Mouse (Mus musculus) forebrain, embryonic 11.5 days (tissue): ENCODE data around the gene Fam181a. TPM values are rescaled to one million over a fixed set of nuclear protein-coding genes. Genes with fewer than 3 reads are reported as not detected.

Source experiments
- ATAC-seq: fragments of 200-750 bp; cut with Nextera tagmentation; replicated peaks from 2 replicates; pipeline ENCODE4 v1.8.0; 2017; ENCODE audit warnings: moderate TSS enrichment; ENCODE audit not compliant: low FRiP score
- DNase-seq: peaks from one replicate; pipeline ENCODE4 v3.0.0-alpha.2; 2017; ENCODE audit warnings: low spot score
- H3K27ac ChIP-seq: fragments of 300-500 bp; sonication (generic); 2 replicates; pipeline ENCODE4 v1.5.1; 2014; ENCODE audit warnings: low read depth, low read length
- H3K27me3 ChIP-seq: fragments of 300-500 bp; sonication (generic); 2 replicates; pipeline ENCODE4 v1.6.1; 2014; ENCODE audit warnings: mild to moderate bottlenecking, low read length, mixed read lengths; ENCODE audit not compliant: control insufficient read depth, insufficient read depth
- H3K36me3 ChIP-seq: fragments of 300-500 bp; sonication (generic); 2 replicates; pipeline ENCODE4 v1.6.1; 2014; ENCODE audit warnings: mild to moderate bottlenecking, low read length, moderate library complexity, mixed read lengths; ENCODE audit not compliant: control insufficient read depth, insufficient read depth
- H3K4me1 ChIP-seq: fragments of 300-500 bp; sonication (generic); replicated peaks from 2 replicates; pipeline ENCODE4 v1.6.1; 2014; ENCODE audit warnings: low read length, mixed read lengths; ENCODE audit not compliant: control insufficient read depth, insufficient read depth
- H3K4me2 ChIP-seq: fragments of 300-500 bp; sonication (generic); 2 replicates; pipeline ENCODE4 v1.6.1; 2014; ENCODE audit warnings: low read depth, mild to moderate bottlenecking, low read length, moderate library complexity, mixed read lengths; ENCODE audit not compliant: severe bottlenecking
- H3K4me3 ChIP-seq: fragments of 300-500 bp; sonication (generic); 2 replicates; pipeline ENCODE4 v1.5.1; 2014; ENCODE audit warnings: low read depth, low read length
- H3K9ac ChIP-seq: fragments of 300-500 bp; sonication (generic); 2 replicates; pipeline ENCODE4 v1.6.1; 2014; ENCODE audit warnings: low read length
- H3K9me3 ChIP-seq: fragments of 300-500 bp; sonication (generic); 2 replicates; pipeline ENCODE4 v1.6.1; 2016; ENCODE audit warnings: low read length, mixed read lengths; ENCODE audit not compliant: control insufficient read depth
- WGBS: fragments of 180-500 bp; shearing (Covaris S2); extraction: QIAGEN DNeasy Blood & Tissue Kit; methylation state at CpG from one replicate; pipeline ENCODE4 v1.1.7; 2014; 5-methylcytosine and 5-hydroxymethylcytosine counted together
- polyA plus RNA-seq: library from polyadenylated mRNA; unstranded; fragments of >200 nt; fragmentation: Nextera tagmentation; extraction: Ambion mirVana; gene quantifications from 2 replicates; pipeline ENCODE4 v1.2.1, GENCODE M21; 2014

Fam181a gene
- polyA plus RNA-seq, 1 experiment from 2014 or later: 27.3 TPM

DNA sequence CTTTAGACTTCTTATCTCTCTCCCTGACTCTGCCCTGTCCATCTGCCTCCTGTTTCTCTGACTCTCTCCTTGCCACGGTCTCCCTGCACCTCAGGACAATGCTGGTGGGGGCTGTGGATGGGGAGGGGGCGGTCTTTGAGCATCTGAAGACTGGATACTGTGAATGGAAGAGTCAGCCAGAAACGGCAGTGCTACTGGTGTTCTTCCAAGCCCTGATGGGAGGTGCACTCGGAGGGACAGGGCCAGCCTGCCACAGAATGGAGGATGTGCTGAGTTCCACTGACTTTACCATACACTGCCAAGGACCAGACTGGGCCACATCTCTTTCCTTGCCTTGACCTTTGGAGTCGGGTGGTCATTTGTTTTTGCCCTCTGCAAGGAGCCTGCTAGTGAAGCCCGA lies 27.8 kb upstream of the Fam181a start:
- H3K4me2 ChIP-seq: no peak overlapping the region
- H3K9me3 ChIP-seq: no peaks in the 10 kb centered on the region
- WGBS: 82% methylated on average over 6 of the region's 6 CpGs
- H3K27me3 ChIP-seq: no peaks in the 10 kb centered on the region
- DNase-seq (no peak), ATAC-seq (no peak)
- no peak overlapping the region for H3K9ac ChIP-seq
- H3K4me3 ChIP-seq: no peak overlapping the region
- no peaks in the 10 kb centered on the region for H3K36me3 ChIP-seq
- no peak overlapping the region for H3K27ac ChIP-seq
- no peaks in the 10 kb centered on the region for H3K4me1 ChIP-seq

DNA sequence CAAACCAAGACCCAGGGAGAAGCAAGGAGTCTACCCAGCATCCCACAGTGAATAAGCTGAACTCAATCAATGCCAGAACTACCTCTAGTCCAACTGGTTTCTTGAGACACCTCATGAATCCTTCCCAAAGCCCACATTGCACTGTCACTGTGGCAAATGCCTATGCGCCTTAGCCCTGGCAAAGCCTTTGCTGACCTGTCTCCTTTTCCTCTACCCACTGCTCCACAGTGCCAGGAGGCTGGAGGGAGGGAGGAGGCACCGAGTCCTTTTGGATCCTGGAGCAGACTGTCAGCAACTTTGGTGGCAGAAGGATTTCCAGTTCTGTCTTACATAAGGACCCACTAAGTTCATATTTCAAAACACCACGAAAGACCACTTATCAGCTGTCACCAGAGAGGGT lies 27.4 kb upstream of the Fam181a start:
- Histone ChIP-seq H3K9ac (no peak overlapping the region), H3K36me3 (no peaks in the 10 kb centered on the region), H3K4me2 (no peak overlapping the region), H3K27me3 (no peaks in the 10 kb centered on the region), H3K27ac (no peak overlapping the region), H3K9me3 (no peaks in the 10 kb centered on the region), H3K4me1 (no peaks in the 10 kb centered on the region), H3K4me3 (no peak overlapping the region)
- ATAC-seq (no peak), DNase-seq (no peak)
- WGBS: 87% methylated on average over 3 of the region's 3 CpGs

DNA sequence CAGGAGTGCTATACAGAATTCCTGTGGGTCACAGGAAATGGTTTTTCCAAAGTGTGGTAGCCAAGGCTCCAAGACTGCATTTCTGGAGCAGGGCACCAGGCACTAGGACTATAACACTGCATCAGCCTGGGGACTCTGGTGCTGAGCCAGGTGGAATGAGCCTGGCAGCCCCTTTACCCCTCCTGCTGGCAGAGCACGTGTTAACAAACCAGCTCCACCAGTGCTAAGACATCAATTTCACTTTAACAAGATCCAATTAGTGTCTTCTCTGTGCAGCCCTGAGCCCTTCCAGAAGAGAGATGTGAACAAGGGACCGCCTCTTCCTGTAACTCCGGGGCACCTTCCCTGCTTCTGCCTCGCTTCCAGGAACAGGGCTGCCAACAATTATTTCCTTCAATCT lies 23.5 kb upstream of the Fam181a start:
- DNase-seq (no peak), ATAC-seq (no peak)
- H3K4me3 ChIP-seq: no peak overlapping the region
- H3K4me2 ChIP-seq: no peak overlapping the region
- no peaks in the 10 kb centered on the region for H3K9me3 ChIP-seq
- no peak overlapping the region for H3K9ac ChIP-seq
- 74% methylated on average over 4 of the region's 4 CpGs for WGBS
- no peaks in the 10 kb centered on the region for H3K27me3 ChIP-seq
- no peaks in the 10 kb centered on the region for H3K4me1 ChIP-seq
- no peaks in the 10 kb centered on the region for H3K36me3 ChIP-seq
- no peak overlapping the region for H3K27ac ChIP-seq

DNA sequence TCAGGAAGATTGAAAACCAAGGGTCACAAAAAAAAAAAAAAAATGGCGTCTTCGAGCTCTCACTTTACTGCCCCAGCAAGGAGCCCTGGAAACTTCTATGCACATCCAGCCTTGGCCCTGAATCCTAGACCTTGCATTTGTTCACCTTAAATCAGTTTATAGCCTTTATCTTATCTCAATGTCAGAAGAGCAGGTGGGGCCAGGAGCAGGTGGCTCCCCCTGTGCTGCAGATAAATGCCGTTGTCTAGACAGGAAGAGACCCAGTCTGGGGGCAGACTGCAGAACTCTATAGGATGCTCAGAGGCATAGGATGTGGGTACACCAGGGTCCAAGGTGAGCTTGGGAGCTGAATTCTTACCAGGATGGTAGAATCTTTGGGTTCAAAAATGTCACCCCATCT lies 18.4 kb upstream of the Fam181a start:
- no peaks in the 10 kb centered on the region for H3K36me3 ChIP-seq
- H3K27ac ChIP-seq: no peak overlapping the region
- H3K9me3 ChIP-seq: no peaks in the 10 kb centered on the region
- no peak overlapping the region for H3K4me3 ChIP-seq
- H3K4me1 ChIP-seq: no peaks in the 10 kb centered on the region
- WGBS: 94% methylated on average over 3 of the region's 3 CpGs
- DNase-seq: no peak
- H3K4me2 ChIP-seq: no peak overlapping the region
- no peak for ATAC-seq
- no peaks in the 10 kb centered on the region for H3K27me3 ChIP-seq
- H3K9ac ChIP-seq: no peak overlapping the region

DNA sequence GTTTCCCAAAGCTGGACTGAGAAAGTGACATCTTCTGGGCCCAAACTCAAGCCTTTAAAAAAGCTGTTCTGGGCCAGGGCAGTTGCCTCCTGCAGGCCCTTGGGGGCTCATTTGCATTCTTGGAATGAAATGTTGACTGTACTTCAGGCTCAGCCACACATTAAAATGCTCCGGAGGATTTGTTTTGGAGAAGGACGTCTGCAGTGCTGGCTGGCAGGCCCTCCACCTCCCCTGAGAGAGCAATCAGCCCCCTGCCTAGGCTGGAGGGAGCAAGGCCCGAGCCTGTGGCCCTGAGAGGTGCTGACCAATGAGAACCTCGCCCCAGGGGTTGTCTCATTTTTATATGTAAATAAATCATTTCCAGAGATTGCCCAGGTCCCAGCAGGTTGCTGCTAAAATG lies 14.5 kb upstream of the Fam181a start:
- no peak overlapping the region for H3K4me2 ChIP-seq
- H3K9ac ChIP-seq: no peak overlapping the region
- no peak overlapping the region for H3K27ac ChIP-seq
- WGBS: 24% methylated on average over 4 of the region's 4 CpGs
- H3K36me3 ChIP-seq: no peaks in the 10 kb centered on the region
- H3K9me3 ChIP-seq: no peaks in the 10 kb centered on the region
- H3K27me3 ChIP-seq: no peaks in the 10 kb centered on the region
- ATAC-seq (no peak), DNase-seq (no peak)
- no peak overlapping the region for H3K4me3 ChIP-seq
- no peaks in the 10 kb centered on the region for H3K4me1 ChIP-seq

GRCm38 (mm10) chr12:103300493-103300892 lies 10.3 kb upstream of the Fam181a start:
- H3K36me3 ChIP-seq: no peaks in the 10 kb centered on the region
- 88% methylated on average over 9 of the region's 9 CpGs for WGBS
- H3K9me3 ChIP-seq: no peaks in the 10 kb centered on the region
- H3K4me3 ChIP-seq: no peak overlapping the region
- no peaks in the 10 kb centered on the region for H3K27me3 ChIP-seq
- no peak for DNase-seq
- H3K9ac ChIP-seq: no peak overlapping the region
- ATAC-seq: no peak
- H3K27ac ChIP-seq: no peak overlapping the region
- H3K4me1 ChIP-seq: no peaks in the 10 kb centered on the region
- no peak overlapping the region for H3K4me2 ChIP-seq

DNA sequence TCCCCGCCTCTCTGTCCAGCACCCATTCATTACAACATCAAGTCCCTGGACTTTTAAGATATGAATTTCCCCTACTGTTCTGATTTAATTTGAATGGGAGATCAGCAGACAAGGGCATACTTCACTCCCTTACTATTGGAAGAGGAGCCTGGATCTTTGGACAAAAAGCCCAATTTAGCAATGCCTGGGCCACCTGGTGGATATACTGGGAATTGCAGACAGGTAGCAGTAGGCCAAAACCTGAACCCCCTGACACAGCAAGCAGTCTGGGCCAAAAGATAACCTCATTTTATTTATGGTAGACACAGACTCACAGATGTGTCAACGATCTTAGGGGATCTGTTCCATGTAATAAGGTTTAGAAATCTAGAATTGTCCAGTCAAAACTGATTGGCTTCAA lies 9.1 kb upstream of the Fam181a start:
- no peak overlapping the region for H3K4me3 ChIP-seq
- no peaks in the 10 kb centered on the region for H3K27me3 ChIP-seq
- H3K9ac ChIP-seq: no peak overlapping the region
- H3K4me1 ChIP-seq: no peaks in the 10 kb centered on the region
- no peak for ATAC-seq
- no peak overlapping the region for H3K4me2 ChIP-seq
- DNase-seq: peak; percentile 67
- no peaks in the 10 kb centered on the region for H3K9me3 ChIP-seq
- H3K27ac ChIP-seq: no peak overlapping the region
- 50% methylated on average over 2 of the region's 2 CpGs for WGBS
- H3K36me3 ChIP-seq: no peaks in the 10 kb centered on the region

GRCm38 (mm10) chr12:103302960-103303359 lies 7.8 kb upstream of the Fam181a start:
- Histone ChIP-seq H3K4me2 (no peak overlapping the region), H3K27me3 (no peaks in the 10 kb centered on the region), H3K36me3 (no peaks in the 10 kb centered on the region), H3K27ac (no peak overlapping the region), H3K9ac (no peak overlapping the region), H3K4me3 (no peak overlapping the region), H3K4me1 (no peaks in the 10 kb centered on the region), H3K9me3 (no peaks in the 10 kb centered on the region)
- ATAC-seq (no peak), DNase-seq (no peak)
- WGBS: 91% methylated on average over 1 of the region's 1 CpGs

GRCm38 (mm10) chr12:103306224-103306623 lies 4.6 kb upstream of the Fam181a start:
- Histone ChIP-seq H3K4me1 (no peaks in the 10 kb centered on the region), H3K27ac (no peak overlapping the region), H3K4me3 (no peak overlapping the region), H3K9ac (no peak overlapping the region), H3K27me3 (no peaks in the 10 kb centered on the region), H3K36me3 (no peaks in the 10 kb centered on the region), H3K4me2 (no peak overlapping the region), H3K9me3 (no peaks in the 10 kb centered on the region)
- ATAC-seq (0 out of 2 replicates have a peak, but pooled peaks have one; percentile 26), DNase-seq (no peak)
- WGBS: 37% methylated on average over 2 of the region's 2 CpGs
